Mouse (Mus musculus) thymus, postnatal 10 days (tissue): ENCODE measurements around the gene Acoxl.

Experiments used
- DNase-seq, 2 experiments: peaks; one replicate each; pipeline ENCODE4 v3.0.0; 2021; ENCODE audit warnings: low spot score in 2 of 2

Acoxl gene

DNA sequence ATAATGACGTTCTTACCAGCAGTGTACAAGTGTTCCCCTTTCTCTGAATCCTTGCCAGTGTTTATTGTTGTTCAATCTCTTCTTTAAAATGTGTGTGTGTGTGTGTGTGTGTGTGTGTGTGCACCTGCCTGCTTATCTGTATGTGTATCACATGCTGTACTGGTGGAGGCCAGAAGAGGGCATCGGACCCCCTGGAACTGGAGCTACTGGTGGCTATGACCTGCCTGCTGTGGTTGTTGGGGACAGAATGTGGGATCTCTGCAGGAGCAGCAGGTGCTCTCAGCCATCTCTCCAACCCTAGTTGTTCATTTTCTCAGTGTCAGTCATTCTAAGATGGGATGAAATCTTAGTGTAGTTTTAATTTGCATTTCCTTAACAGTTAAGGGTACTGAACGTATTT is 98.4 kb downstream of the Acoxl start:
- DNase-seq = peak in 1 of 2 experiments; percentile 27

DNA sequence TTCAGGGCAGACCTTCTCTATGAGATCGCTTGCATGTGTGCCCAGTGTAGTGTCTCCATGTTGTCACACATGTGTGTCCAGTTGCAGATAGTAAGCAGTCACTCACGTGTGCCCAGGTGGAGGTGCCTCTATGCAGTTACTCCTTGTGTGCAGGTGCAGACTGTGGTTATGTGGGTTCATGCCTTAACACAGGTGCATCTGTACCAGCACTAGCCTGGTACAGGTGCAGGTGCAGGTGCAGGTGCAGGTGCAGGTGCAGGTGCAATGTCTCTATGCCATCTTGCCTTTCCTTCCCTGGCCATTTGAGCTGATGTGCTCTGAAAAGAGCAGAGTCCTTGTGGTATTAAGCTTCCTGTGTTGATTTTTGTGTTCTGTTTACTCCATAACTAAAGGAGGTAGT is 100.5 kb downstream of the Acoxl start:
- DNase-seq = peak; percentile 31 to 37

DNA sequence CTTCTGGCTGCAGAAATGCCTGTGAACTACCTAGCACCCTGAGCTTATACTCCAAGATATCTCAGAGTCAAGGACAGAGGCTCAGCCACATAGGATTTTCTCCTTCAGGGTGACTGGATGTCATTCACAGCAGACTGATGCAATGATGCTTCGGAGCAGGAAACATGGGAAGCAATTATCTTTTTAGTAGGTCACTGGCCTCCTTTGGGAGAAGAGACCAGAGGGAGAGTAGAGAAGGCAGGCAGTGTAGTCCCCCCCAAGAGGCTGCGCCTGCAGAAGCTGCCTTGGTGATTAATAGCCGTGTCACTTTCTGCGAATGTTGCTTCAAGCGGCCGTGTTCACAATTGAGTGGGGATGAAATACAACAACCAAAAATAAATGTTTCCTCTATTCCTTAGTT is 121.9 kb downstream of the Acoxl start:
- DNase-seq = no peak

DNA sequence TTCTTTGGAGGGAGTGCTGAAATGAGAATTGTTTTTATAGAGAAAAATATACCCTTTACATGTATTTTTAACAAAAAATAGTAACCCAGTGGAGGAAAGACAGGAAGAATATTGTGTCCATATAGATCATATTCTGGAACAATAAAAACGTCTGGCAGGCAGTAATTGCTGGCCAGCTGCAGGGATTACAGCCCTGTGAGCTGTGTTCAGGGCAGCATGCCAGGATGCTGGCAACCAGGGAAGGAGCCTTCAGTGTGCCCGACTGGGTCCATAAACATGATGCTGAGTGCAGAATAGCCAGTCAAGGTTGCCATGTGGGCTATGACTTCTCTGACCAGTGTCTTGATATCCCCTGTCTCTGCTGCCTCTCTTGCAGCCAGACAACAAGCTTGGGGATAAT is 122.5 kb downstream of the Acoxl start:
- DNase-seq = no peak

DNA sequence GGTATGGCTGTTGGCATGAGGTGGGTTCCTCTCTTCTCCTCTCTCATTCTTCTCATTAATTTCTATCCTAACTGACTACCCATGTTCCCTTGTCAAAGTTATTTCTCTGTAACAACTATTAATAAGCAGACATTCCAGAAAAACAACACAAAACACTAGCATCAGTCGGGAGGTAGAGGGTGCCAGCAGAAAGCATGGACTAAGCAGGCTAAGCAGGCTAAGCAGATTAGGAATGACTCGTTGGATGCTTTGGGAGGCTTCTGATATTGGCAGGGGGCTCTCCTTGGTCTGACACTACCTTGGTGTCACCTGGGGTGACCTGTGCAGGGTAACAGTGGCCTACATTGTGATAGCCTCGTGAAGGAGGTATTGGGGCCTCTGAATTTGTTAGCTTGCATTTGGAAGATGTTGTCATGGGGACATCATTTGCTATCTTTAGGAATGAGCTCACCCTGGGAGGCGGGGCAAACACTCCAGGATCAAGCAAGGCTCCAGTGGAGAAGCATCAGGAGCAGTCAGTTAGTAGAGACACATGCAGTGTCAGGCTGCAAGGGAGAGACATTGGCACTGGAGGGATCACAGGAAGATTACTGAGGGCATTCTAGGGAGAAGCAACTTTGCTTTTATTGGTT is 123.2 kb downstream of the Acoxl start:
- DNase-seq = no peak

DNA sequence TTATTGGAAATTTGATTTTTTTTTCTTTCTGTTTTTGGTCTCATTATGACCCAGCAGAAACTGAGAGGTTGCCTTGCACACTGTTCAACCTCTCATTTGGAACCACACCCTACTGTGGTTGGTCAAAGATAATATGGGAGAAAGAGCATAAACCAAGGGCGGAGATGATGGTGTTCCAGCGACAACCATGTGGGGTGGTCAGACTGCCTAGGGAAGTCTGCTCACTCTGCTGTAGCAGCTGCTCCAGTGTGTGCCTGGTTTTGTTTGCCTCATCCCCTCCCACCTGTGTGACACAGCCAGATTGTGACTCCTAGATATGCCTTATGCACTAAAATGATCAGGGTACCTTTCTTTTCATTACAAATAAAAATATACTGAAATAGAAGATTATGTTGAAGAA is 130.3 kb downstream of the Acoxl start:
- DNase-seq = no peak

DNA sequence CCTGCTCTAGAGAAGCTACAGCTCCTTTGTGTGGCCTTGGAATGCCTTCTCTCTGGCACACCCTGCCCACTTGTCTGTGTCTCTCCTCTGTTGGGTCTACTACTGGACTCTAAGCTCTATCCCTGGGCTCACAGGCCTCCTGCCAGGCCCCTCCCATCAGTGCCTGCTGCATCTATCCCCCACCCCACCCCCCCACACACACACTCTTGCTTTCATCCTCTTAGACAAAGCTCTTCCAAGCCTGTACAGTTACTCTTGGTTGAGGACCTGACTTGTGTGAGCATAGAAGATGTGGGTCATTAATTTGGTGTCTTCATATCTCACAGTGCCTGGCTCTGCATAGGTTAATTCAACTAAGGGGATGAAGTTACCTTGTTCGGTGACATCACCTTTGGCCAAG is 137.6 kb downstream of the Acoxl start:
- no peak for DNase-seq

DNA sequence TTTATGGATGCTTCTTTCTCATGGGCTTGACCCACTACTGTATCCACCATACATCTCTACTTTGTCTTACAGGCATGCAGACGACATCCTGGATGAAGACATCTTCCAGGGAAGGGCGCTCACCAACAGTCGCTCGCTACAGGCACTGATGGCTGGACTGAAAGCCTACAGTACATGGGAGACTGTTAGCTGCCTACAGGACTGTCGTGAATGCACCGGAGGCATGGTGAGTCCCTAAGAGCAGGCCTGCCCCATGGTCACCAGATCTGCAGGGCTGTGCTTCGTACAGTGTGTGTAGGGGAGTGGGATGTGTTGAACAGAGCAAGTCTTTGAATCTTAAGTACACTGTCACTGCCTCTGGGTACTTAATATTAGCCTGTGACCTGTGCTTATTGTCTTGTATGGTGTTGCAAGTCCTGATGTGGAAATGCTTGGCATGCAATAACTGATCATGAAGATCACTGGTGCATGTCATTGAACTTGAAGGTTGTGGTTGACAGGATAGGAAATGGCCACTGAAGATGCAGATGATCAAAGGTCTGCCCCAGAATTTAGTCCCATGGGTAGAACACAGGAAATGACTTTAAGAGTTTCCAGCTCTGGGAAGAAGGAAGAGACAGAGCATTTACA is 140.0 kb downstream of the Acoxl start:
- no peak for DNase-seq

DNA sequence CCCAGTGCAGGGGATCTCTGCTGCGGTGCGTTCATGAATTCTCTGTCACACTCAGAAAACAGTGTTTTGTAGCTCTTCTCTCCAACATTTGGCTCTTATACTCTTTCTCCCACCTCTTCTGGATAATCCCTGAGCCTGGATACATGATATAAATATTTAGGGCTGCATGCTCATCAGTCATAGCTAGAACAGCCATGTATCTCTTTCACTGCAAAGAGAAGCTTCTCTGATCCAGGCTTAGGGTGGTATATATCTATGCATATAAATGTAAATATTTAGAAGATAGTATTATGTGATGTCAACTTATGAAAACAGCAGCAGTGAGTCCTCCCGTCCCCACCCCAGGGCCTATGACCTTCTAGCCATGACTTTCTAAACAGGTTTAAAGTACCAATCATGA is 143.9 kb downstream of the Acoxl start:
- DNase-seq = no peak

DNA sequence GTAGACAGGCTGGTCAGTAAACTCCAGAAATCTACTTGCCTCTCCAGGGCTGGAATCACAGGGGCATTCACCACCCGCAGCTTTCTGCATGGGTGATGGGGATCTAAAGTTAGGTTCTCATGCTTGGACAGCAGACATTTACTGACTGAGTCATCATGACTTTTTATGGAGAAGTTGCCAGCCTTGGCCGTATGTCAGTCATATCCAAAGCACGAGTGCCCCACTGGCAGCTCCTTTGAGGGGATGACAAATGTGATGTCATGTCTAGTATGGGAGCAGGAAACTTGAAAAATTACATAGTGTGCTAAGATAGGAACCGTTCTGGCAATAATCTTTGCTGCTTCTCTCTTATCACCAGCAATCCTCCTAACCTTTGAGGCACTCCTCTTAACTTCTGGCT is 144.6 kb downstream of the Acoxl start:
- no peak for DNase-seq

DNA sequence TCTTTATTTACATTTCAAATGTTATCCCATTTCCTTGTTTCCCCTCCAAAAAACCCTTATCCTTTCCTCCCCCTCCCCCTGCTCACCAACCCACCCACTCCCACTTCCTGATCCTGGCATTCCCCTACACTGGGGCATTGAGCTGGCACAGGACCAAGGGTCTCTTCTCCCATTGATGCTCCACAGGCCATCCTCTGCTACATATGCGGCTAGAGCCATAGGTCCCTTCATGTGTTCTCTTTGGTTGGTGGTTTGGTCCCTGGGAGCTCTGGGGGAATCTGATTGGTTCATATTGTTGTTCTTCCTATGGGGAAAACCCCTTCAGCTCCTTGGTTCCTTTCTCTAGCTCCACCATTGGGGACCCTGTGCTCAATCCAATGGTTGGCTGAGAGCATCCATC is 145.3 kb downstream of the Acoxl start:
- DNase-seq = no peak

DNA sequence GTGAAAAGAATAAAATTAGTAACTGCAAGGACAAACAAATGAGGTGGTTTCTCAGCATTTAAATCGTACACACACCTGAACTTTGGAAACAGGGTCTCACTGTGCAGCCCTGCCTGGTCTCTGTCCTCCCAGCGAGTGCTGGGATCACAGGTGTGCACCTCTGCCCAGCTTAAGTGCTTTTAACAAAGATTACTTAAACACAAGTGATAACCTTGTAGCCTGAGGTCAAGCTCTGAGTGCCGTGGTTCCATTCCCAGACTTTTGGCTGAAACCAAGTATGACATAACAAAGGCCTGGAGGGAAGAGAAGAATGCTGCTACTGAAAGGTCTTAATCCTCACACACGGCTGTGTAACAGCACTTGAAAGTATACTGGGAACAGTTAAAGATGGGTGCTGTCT is 149.0 kb downstream of the Acoxl start:
- DNase-seq = no peak

DNA sequence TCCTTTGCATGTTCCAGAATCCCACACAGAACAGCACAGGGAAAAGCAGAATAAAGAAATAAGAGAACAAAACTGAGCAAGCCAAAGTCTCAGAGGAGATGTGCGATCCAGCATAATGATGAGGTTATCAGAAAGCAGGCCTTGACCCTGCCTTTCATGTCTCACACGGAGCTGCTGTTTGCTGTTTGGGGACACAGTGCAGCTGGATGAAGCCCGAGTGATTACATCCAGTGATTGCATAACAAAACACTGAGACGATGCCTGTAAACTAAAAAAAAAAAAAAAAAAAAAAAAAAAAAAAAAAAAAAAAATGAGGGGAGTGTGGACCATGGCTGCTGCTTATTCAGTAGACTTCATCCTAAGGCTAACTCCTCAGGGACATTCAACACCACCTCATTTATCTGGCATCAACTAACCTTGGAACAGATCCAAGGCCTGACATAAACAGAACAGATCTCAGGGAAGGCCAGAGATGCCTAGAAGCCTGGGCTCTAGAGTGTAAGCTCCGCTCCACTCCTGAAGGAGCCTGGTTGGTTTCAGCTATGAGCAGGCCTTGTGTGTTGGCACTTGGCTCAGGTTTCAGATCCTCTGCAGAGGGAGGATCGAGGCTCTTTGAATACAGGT is 152.3 kb downstream of the Acoxl start:
- no peak for DNase-seq

DNA sequence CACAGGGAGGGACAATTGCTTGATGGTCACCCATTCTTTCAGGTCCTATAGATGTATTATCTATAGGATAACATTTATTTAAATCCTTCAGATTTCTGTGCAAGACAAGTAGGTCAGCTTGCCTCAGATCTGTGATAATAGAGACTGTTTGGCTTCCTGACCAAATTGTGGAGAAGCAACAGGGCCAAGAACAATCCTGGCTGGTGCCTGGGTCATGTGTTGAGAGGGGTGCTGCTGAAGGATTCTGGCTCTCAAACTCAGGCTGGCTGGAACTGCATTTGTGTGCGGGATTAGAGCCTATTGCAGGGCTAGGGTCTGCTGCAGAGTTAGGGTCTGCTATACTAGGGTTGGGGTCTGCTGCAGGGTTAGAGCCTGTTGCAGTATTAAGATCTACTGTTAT is 153.0 kb downstream of the Acoxl start:
- no peak for DNase-seq

DNA sequence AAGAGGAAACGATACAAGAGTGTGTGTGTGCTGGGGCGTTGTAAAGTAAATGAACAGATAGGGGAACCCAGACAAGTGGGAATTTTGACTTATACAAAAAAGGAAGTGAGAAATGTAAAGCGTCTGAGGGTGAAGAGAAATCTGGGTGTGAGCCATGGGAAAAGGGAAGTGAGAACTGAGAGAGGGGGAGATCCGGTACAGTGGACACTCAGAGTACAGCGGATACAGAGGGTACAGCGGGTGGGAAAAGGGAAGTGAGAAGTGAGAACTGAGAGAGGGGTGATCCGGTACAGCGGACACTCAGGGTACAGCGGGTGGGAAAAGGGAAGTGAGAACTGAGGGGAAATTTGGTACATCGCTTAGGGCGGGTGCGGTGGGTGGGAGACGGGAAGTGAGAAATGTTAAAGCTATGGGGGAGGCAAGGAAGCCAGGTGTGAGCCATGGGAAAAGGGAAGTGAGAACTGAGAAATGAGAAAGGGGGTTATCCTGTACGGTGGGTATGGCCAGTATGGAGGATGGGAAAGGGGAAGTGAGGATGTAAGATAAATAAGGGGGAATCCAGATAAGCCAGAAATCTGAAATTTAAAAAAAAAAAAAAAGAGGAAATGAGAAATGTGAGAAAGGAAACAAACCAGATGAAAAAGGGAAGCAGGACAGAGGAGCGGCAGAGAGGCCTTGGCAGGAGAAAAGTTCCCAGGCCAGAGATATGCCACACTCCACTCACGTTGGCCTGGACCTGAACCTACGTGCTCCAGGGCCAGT is 170.2 kb downstream of the Acoxl start:
- DNase-seq = no peak

DNA sequence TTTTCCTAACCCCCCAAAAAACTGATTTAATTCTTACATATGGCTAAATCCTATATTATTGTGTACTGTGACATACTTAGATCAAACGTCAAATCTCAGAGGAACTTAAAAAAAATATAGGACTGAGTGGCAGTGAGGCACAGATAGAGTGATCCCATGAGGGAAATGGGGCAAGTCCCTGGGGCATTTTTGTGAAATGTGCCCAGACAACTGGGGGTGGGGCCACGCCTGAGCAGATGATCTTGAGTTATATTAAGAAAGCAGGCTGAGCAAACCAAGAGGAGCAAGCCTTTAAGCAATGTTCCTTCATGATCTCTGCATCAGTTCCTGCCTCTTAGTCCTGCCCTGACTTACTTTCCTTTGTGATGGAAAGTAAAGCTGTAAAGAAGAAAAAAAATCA is 175.9 kb downstream of the Acoxl start:
- no peak for DNase-seq

DNA sequence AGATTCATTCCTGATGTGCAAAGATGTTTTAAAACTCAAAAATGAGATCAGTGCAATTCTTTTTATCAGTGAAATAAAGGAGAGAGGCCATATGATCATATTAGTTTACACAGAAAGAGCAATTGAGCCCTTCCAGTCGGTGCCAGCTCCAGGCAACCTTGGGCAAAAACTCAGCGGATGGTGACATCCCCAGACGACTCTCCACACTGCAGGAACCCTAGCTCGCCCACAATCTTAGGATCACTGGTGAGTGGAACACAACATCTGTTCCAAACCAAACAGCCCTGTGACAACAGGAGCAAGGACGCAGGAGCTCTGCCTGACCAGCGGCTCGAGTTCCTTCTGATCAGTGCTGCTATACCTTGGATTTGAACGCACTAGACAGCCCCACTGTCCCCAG is 176.9 kb downstream of the Acoxl start:
- DNase-seq = no peak

DNA sequence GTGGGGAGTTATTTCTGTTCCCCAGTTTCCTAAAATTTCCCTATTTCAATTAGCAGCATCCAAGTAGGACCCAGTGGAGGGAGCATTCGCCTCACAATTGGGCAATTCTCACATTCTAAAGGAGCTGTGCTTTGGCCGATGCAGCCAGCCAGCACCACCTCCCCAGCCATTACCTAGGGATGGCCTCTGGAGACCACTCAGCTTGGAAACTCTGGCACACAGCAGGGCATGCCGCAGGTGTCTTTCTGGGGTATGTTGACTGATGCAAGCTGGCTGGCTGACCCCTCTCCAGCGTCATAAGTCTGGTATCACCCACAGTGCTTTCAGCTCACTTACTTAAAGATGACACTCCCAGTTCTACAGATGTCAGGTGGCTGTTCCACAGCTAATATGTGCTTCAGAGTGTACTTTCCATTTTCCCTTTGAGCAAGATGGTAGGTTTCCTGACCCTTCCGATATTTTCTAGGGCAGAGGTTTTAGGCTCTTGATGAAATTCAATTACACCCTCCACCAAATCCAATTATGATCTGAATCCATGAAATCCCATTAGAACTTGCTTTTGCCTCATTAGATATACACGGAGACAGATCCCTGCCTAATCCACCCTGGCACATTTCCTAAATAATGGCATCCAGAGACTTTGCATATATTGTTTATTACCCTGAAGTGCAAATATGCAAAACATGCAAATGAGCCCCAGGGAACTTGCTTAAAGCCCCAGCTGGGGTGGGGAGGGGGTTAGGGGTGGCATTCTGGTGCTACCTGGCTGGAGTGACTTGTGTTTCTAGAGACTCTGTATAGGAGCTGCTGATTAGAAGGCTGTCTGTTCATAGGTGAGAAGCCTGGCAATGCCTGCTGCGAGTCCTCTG is 181.6 kb downstream of the Acoxl start:
- DNase-seq = no peak

DNA sequence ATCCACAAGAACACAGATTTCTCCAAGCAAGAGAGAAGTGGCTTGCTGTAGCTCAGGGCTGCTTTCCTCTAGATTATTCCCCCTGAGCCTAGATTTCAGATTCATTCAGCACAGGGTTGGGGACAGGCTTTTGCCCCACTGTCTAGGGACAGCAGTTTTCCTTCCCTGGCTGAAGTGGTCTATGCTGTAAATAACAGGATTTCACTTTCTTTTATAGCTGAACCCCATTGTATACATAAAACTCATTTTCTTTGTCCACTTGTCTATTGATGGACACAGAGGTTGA is 182.2 kb downstream of the Acoxl start:
- DNase-seq = no peak

DNA sequence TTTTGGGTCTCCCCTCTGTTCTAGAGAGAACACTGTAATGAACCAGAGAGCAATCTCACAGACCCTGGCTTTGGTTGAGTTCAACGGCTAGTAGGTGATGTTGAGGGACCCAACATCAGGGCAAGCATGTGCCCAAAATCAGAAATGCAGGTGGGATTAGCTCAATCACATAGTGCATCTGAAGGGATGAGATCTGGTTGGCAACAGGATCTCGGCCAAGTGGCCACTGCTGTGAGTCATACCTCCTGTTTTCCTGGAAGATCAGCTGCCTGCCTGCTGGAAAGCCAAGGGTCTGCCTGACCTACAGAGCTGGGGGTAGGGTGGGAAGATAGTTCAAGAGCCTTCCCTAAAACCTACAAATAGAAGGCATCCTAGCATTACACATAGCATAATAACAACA is 185.2 kb downstream of the Acoxl start:
- no peak for DNase-seq

DNA sequence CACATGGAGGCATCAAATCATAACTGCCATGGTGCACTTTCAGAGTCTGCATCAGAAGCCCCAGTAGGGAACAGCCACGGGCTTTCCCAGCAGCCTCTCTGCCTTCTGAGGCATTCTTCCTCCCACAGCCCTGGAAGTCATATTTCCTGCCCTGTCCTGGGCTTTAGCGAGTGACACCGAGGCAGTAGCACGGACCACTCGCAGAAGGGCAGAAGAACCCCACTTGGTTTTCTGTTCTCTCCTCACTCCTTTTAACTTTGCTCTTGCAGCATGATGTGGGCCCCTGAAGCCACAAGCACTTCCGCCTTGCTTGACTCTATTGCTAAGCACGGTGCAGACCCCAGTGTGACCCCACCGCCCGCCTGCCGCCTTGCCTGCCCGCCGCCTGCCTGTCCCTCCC is 189.0 kb downstream of the Acoxl start:
- peak; percentile 38 to 47 for DNase-seq

DNA sequence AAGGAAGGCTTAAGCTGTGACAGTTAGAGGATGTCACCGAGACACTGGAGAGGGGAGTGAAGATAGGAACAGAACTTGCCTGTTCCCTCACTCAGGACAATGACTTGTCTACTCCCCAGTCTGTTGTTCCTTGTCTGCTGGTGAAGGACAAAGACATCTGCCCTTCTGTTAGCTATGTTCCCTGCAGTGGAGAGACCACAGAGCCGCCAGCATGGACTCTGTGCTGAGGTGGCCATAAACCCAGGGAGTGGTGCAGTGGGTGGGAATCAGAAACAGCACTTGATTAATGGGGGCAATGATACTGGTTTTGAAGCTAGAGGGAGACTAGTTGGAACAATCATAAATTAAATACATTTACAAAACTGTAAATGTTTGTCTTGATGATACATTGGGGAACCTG is 191.3 kb downstream of the Acoxl start:
- DNase-seq = no peak
